Mouse (Mus musculus): Measurements from ENCODE around the gene AU021092. TPM values are rescaled to one million over a fixed set of nuclear protein-coding genes. Genes with fewer than 3 reads are reported as not detected.

Gene AU021092
- polyA plus RNA-seq, 1 experiment from 2014 or later = 6.3 TPM

DNA sequence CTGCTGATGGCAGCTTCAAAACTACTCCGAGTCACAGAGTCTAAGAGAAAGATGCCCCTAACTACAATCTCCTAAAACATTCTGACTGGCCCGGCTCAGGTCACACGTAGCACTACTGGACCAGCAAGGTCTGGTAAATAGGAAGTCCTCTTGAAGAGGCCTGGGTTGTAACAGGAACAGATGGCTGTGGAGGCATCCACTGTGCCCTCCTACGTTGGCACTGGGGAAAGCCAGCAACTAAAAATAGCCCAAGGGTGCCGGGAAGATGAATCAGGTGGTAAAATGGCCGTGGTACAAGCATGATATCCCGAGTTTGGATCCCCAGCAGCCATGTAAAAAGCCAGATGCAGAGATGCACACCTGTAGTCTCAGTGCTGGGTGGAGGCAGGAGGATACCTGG lies 35.9 kb downstream of the AU021092 start:
- no peaks in the 10 kb centered on the region; the same call in 1 of the 2 replicates for H3K27me3 ChIP-seq (ENCODE audit: control insufficient read depth, insufficient read depth, low read length)
- H3K4me3 ChIP-seq (ENCODE audit: control insufficient read depth in 1 of 2, insufficient read depth in 1 of 2, low read depth in 1 of 2, low read length in 2 of 2) = no peak overlapping the region
- no peak for ATAC-seq (ENCODE audit: insufficient number of reproducible peaks, insufficient read depth, low FRiP score, low read depth)
- no peaks in the 10 kb centered on the region for H3K9me3 ChIP-seq (ENCODE audit: control insufficient read depth, low read length)
- no peaks in the 10 kb centered on the region for H3K36me3 ChIP-seq (ENCODE audit: control insufficient read depth, insufficient read depth, low read length)
- no peak overlapping the region for H3K9ac ChIP-seq (ENCODE audit: low read length)
- H3K4me1 ChIP-seq (ENCODE audit: control insufficient read depth in 2 of 2, insufficient read depth in 2 of 2, low read length in 2 of 2) = peaks cover 5 to 8% of the 10 kb centered on the region in 2 experiments; a peak in 2 of 4 replicates
- no peak overlapping the region for H3K4me2 ChIP-seq (ENCODE audit: low read length)
- peak overlapping the region in 1 of 2 experiments; percentile 19; a peak in 1 of 4 replicates for H3K27ac ChIP-seq (replicated peaks in 1 of 2; ENCODE audit: control insufficient read depth in 1 of 2, insufficient read depth in 1 of 2, low read depth in 2 of 2, low read length in 2 of 2)
- WGBS = 36% methylated on average over 7 of the region's 7 CpGs

DNA sequence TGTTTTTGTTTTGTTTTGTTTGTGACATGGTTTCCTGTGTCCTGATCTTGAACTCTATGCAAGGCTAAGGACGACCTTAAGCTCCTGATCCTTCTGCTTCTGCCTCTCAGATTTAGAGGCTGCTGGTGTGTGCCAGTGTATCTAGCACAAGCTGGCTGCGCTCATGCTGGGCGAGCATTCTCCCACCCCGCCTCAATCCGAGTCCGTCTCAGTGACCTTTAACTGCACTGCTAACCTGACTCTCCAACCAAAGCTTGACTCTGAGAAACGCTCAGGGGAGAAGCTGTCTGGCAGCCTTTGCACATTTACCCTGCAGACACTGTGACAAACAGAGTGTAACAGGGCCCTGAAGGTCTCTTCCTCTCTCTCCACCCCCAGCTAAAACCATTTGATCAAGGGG lies 36.4 kb downstream of the AU021092 start:
- no peak for ATAC-seq (ENCODE audit: insufficient number of reproducible peaks, insufficient read depth, low FRiP score, low read depth)
- no peaks in the 10 kb centered on the region; the same call in 1 of the 2 replicates for H3K27me3 ChIP-seq (ENCODE audit: control insufficient read depth, insufficient read depth, low read length)
- no peaks in the 10 kb centered on the region for H3K9me3 ChIP-seq (ENCODE audit: control insufficient read depth, low read length)
- H3K36me3 ChIP-seq (ENCODE audit: control insufficient read depth, insufficient read depth, low read length) = no peaks in the 10 kb centered on the region
- no peak overlapping the region for H3K9ac ChIP-seq (ENCODE audit: low read length)
- H3K4me2 ChIP-seq (ENCODE audit: low read length) = no peak overlapping the region
- 63% methylated on average over 7 of the region's 7 CpGs for WGBS
- no peak overlapping the region for H3K4me3 ChIP-seq (ENCODE audit: control insufficient read depth in 1 of 2, insufficient read depth in 1 of 2, low read depth in 1 of 2, low read length in 2 of 2)
- H3K4me1 ChIP-seq (ENCODE audit: control insufficient read depth in 2 of 2, insufficient read depth in 2 of 2, low read length in 2 of 2) = peaks cover 5 to 8% of the 10 kb centered on the region in 2 experiments; a peak in 2 of 4 replicates
- H3K27ac ChIP-seq (replicated peaks in 1 of 2; ENCODE audit: control insufficient read depth in 1 of 2, insufficient read depth in 1 of 2, low read depth in 2 of 2, low read length in 2 of 2) = peak overlapping the region in 1 of 2 experiments; percentile 19; a peak in 1 of 4 replicates

DNA sequence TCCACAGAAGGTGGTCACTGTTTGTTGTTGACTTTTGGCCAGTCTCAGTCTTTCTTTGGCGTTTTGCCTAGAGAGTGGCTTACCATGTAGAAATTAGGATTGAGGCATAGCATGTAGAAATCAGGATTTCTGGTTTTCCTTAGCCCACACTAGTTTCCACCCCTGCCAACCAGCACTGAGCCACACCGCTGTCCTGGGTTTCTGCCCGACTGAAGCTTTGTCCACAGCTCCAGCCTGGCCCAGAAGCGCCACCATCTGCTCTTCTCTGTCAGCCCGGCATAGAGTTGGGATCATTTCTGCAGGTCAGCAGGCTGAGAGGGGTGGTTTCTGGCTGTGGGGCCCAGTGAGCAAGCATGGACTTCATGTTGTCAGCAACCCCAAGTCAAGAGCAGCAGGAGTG lies 37.1 kb downstream of the AU021092 start:
- H3K9me3 ChIP-seq (ENCODE audit: control insufficient read depth, low read length) = no peaks in the 10 kb centered on the region
- H3K4me2 ChIP-seq (ENCODE audit: low read length) = no peak overlapping the region
- WGBS = 69% methylated on average over 5 of the region's 5 CpGs

DNA sequence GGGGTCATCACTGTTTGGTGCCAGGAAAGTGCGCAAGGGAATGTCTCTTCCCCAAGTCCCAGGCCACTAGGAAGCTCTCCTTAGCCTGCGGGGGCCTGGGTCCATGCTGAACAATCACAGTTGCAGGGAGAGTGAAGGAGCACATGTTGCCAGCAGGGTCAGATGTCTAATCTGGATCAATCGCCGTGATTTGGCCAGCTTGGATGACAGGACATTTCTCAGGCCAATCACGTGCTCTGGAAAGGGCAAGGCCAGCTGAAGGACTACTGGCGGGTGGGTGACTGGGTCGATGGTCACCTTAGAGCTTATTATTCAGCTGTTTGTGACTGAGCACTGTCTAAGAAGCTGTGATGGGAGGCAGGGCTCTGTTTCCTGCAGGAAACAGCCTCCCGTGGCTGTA lies 38.0 kb downstream of the AU021092 start:
- ATAC-seq (ENCODE audit: insufficient number of reproducible peaks, insufficient read depth, low FRiP score, low read depth) = no peak
- H3K9ac ChIP-seq (ENCODE audit: low read length) = no peak overlapping the region
- H3K4me3 ChIP-seq (ENCODE audit: control insufficient read depth in 1 of 2, insufficient read depth in 1 of 2, low read depth in 1 of 2, low read length in 2 of 2) = no peak overlapping the region
- no peaks in the 10 kb centered on the region for H3K36me3 ChIP-seq (ENCODE audit: control insufficient read depth, insufficient read depth, low read length)
- H3K9me3 ChIP-seq (ENCODE audit: control insufficient read depth, low read length) = no peaks in the 10 kb centered on the region
- WGBS = 52% methylated on average over 8 of the region's 8 CpGs
- no peaks in the 10 kb centered on the region; the same call in 1 of the 2 replicates for H3K27me3 ChIP-seq (ENCODE audit: control insufficient read depth, insufficient read depth, low read length)
- H3K27ac ChIP-seq (replicated peaks in 1 of 2; ENCODE audit: control insufficient read depth in 1 of 2, insufficient read depth in 1 of 2, low read depth in 2 of 2, low read length in 2 of 2) = no peak overlapping the region
- H3K4me1 ChIP-seq (ENCODE audit: control insufficient read depth in 2 of 2, insufficient read depth in 2 of 2, low read length in 2 of 2) = peaks cover 5 to 8% of the 10 kb centered on the region in 2 experiments; a peak in 2 of 4 replicates
- H3K4me2 ChIP-seq (ENCODE audit: low read length) = no peak overlapping the region

More for the DNA sequence above, 37.1 kb downstream of the AU021092 start:
- Histone ChIP-seq H3K4me1 (ENCODE audit: control insufficient read depth in 2 of 2, insufficient read depth in 2 of 2, low read length in 2 of 2) (peaks cover 5 to 8% of the 10 kb centered on the region in 2 experiments; a peak in 2 of 4 replicates), H3K27me3 (ENCODE audit: control insufficient read depth, insufficient read depth, low read length) (no peaks in the 10 kb centered on the region; the same call in 1 of the 2 replicates), H3K36me3 (ENCODE audit: control insufficient read depth, insufficient read depth, low read length) (no peaks in the 10 kb centered on the region), H3K9ac (ENCODE audit: low read length) (no peak overlapping the region), H3K27ac (replicated peaks in 1 of 2; ENCODE audit: control insufficient read depth in 1 of 2, insufficient read depth in 1 of 2, low read depth in 2 of 2, low read length in 2 of 2) (no peak overlapping the region), H3K4me3 (ENCODE audit: control insufficient read depth in 1 of 2, insufficient read depth in 1 of 2, low read depth in 1 of 2, low read length in 2 of 2) (no peak overlapping the region)
- ATAC-seq (ENCODE audit: insufficient number of reproducible peaks, insufficient read depth, low FRiP score, low read depth) = no peak

DNA sequence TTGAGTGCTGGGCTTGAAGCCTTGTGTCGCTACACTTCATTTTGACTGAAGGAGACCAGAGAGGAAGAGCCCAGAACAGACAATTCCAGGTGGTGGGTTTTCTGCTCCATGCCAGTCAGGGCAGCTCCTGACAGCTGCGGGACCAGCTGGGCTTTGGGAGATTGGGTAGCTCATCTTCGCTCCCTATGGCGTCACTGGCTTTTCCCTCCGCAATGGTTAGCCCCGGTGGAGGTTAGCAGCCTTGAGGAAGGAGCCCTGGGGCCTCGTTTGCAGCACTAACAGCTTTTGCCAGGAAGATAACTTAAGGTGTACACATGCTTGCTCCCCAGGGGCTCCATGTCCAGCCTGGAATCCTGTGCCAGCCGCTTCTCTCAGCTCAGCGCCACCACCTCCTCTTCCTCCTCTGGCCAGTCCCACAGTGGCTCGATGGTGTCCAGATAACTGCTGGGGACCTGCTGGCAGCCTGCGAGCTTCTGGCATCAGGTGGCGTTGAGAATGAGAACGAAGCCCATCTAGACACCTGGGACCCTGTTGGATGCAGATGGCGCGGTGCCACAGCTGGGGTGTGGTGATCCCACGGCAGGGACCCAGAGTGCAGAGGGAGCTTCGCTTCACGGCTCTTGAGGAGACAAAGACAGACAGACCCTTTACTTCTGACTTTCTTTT lies 38.7 kb downstream of the AU021092 start:
- no peaks in the 10 kb centered on the region for H3K9me3 ChIP-seq (ENCODE audit: control insufficient read depth, low read length)
- whole genome bisulfite sequencing = 78% methylated on average over 18 of the region's 18 CpGs
- no peak for ATAC-seq (ENCODE audit: insufficient number of reproducible peaks, insufficient read depth, low FRiP score, low read depth)
- H3K4me2 ChIP-seq (ENCODE audit: low read length) = no peak overlapping the region
- H3K27me3 ChIP-seq (ENCODE audit: control insufficient read depth, insufficient read depth, low read length) = no peaks in the 10 kb centered on the region; the same call in 1 of the 2 replicates
- no peak overlapping the region for H3K4me3 ChIP-seq (ENCODE audit: control insufficient read depth in 1 of 2, insufficient read depth in 1 of 2, low read depth in 1 of 2, low read length in 2 of 2)
- no peak overlapping the region for H3K27ac ChIP-seq (replicated peaks in 1 of 2; ENCODE audit: control insufficient read depth in 1 of 2, insufficient read depth in 1 of 2, low read depth in 2 of 2, low read length in 2 of 2)
- H3K9ac ChIP-seq (ENCODE audit: low read length) = no peak overlapping the region
- H3K4me1 ChIP-seq (ENCODE audit: control insufficient read depth in 2 of 2, insufficient read depth in 2 of 2, low read length in 2 of 2) = peaks cover 5 to 8% of the 10 kb centered on the region in 2 experiments; a peak in 2 of 4 replicates
- no peaks in the 10 kb centered on the region for H3K36me3 ChIP-seq (ENCODE audit: control insufficient read depth, insufficient read depth, low read length)

DNA sequence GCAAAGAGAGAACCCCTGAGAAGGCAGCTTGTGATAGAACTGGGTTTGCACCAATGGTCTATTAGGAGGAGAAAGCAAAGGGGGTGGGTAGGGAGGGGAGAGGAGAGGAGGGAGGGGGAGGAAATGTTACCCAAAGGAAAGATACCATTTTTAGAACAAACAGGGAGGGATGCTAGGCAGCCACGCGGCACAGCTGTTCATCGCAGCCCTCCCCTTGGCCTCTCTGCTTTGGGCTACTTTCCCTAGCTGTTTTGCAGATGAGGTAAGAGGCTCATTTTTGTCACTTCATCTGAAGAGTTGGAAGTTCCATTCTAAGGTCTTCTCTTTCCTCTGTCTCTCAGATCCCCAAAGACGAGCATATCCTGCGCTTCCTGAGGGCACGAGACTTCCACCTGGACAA lies 49.5 kb downstream of the AU021092 start:
- ATAC-seq (ENCODE audit: insufficient number of reproducible peaks, insufficient read depth, low FRiP score, low read depth) = no peak
- peaks cover 5 to 13% of the 10 kb centered on the region in 2 experiments for H3K4me1 ChIP-seq (ENCODE audit: control insufficient read depth in 2 of 2, insufficient read depth in 2 of 2, low read length in 2 of 2)
- H3K9me3 ChIP-seq (ENCODE audit: control insufficient read depth, low read length) = no peaks in the 10 kb centered on the region
- WGBS = 66% methylated on average over 6 of the region's 6 CpGs
- no peak overlapping the region for H3K9ac ChIP-seq (ENCODE audit: low read length)
- no peaks in the 10 kb centered on the region for H3K36me3 ChIP-seq (ENCODE audit: control insufficient read depth, insufficient read depth, low read length)
- no peak overlapping the region for H3K27ac ChIP-seq (replicated peaks in 1 of 2; ENCODE audit: control insufficient read depth in 1 of 2, insufficient read depth in 1 of 2, low read depth in 2 of 2, low read length in 2 of 2)
- H3K4me2 ChIP-seq (ENCODE audit: low read length) = no peak overlapping the region
- H3K27me3 ChIP-seq (ENCODE audit: control insufficient read depth, insufficient read depth, low read length) = no peaks in the 10 kb centered on the region
- H3K4me3 ChIP-seq (ENCODE audit: control insufficient read depth in 1 of 2, insufficient read depth in 1 of 2, low read depth in 1 of 2, low read length in 2 of 2) = no peak overlapping the region

DNA sequence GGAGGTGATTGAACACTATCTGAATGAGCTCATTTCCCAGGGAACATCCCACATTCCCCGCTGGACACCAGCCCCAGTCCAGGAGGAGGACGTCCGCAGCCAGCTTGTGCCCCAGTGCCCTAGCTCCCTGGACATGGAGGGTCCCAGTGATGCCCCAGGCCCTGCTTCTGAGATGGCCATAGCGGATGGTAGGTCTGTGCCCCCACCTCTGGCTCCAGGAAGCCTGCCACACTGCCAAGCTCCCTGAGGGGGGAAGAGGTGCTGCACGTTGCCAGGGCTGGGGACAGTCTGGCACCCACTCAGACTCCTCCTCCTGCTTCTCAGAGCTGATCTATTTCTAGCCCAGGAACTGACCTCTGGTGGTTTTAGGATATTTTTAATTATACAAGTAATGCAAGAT lies 53.3 kb downstream of the AU021092 start:
- no peak overlapping the region for H3K4me3 ChIP-seq (ENCODE audit: control insufficient read depth in 1 of 2, insufficient read depth in 1 of 2, low read depth in 1 of 2, low read length in 2 of 2)
- H3K27ac ChIP-seq (replicated peaks in 1 of 2; ENCODE audit: control insufficient read depth in 1 of 2, insufficient read depth in 1 of 2, low read depth in 2 of 2, low read length in 2 of 2) = peak overlapping the region; percentile 11 to 33; a peak in 1 of 4 replicates
- H3K27me3 ChIP-seq (ENCODE audit: control insufficient read depth, insufficient read depth, low read length) = no peaks in the 10 kb centered on the region
- 48% methylated on average over 5 of the region's 5 CpGs for whole genome bisulfite sequencing
- H3K4me2 ChIP-seq (ENCODE audit: low read length) = no peak overlapping the region
- H3K9ac ChIP-seq (ENCODE audit: low read length) = no peak overlapping the region
- peak; percentile 22; the same call in 1 of the 2 replicates for ATAC-seq (ENCODE audit: insufficient number of reproducible peaks, insufficient read depth, low FRiP score, low read depth)
- H3K36me3 ChIP-seq (ENCODE audit: control insufficient read depth, insufficient read depth, low read length) = no peaks in the 10 kb centered on the region
- no peaks in the 10 kb centered on the region for H3K9me3 ChIP-seq (ENCODE audit: control insufficient read depth, low read length)
- peaks cover 14 to 25% of the 10 kb centered on the region in 2 experiments for H3K4me1 ChIP-seq (ENCODE audit: control insufficient read depth in 2 of 2, insufficient read depth in 2 of 2, low read length in 2 of 2)
